Mouse (Mus musculus) left cerebral cortex, adult 2 months (tissue): Measurements from ENCODE around the gene Ctsf. TPM values are rescaled to one million over a fixed set of nuclear protein-coding genes. Genes with fewer than 3 reads are reported as not detected.
"Not testable (repeated sequence)": the region's sequence is repeated elsewhere in the genome, so short reads cannot be mapped to it uniquely, and the experiment has no call there.

ENCODE experiments used
- DNase-seq, 2 experiments: peaks; one replicate each; pipeline ENCODE4 v3.0.0; 2021 to 2022; ENCODE audit warnings: low spot score in 2 of 2, mixed read lengths in 1 of 2; ENCODE audit errors: extremely low spot score in 1 of 2
- H3K27ac ChIP-seq: fragments of 200-600 bp; 2 replicates; pipeline ENCODE4 v1.8.1; 2022
- H3K4me3 ChIP-seq: fragments of 200-600 bp; 2 replicates; pipeline ENCODE4 v1.8.1; 2022
- CTCF ChIP-seq: fragments of 200-600 bp; IDR thresholded peaks from 2 replicates; pipeline ENCODE4 v1.8.1; 2022; ENCODE audit warnings: antibody characterized with exemption, mild to moderate bottlenecking, moderate library complexity
- intact Hi-C: fragments of 180-260 bp; cut with DNase I; formaldehyde crosslinking; loops from one replicate; pipeline ENCODE4 v1.15.1; 2025
- total RNA-seq, 2 experiments: library from RNA; stranded (reverse); gene quantifications; 2 replicates each; pipeline ENCODE4 v1.2.3; 2021

The Ctsf gene
- total RNA-seq, 2 experiments from 2014 or later = 102 to 107 TPM

DNA sequence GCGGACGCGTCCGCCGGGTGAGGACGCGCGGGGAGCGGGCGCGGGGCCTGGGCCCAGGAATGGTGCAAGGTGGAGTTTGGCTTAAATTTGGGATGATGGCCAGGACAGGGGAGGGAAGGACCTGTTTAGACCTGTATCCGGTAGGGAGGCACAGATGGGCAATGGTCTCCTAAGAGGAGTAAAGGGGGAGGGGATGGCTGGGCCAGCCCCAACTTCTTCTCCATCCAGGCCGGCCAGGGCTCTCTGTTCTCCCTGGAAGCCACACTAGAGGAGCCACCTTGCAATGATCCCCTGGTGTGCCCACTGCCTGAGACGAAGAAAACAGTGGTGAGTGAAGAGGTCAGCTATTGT is 515 bp downstream of the Ctsf start:
- H3K4me3 ChIP-seq = peak overlapping the region; percentile 81
- DNase-seq = no peak
- intact Hi-C loops = no loop called here
- no peak for TF ChIP-seq CTCF
- peak overlapping the region; percentile 88 for H3K27ac ChIP-seq

DNA sequence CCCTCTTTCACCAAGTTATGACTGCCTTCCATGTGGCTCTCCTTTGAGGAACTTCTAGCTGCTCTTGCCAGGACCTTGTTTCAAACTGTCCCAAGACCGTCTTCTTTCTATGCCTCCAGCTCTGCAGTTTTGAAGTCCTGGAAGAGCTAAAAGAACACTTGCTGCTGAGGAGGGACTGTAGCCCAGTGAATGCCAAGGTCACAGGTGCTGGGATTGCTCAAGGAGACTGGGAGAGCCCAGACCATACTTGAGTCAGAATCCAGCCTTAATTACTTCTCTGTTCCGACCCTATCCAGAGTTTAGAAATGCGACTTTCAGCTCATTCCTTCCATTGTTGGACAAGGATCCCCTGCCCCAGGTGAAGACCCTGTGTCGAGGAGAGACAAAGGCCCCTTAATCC is 1.0 kb downstream of the Ctsf start:
- TF ChIP-seq CTCF = no peak
- no peak for DNase-seq
- peak overlapping the region; percentile 88; the same call in 1 of the 2 replicates for H3K27ac ChIP-seq
- intact Hi-C loops = no loop called here
- peak overlapping the region; percentile 81 for H3K4me3 ChIP-seq

DNA sequence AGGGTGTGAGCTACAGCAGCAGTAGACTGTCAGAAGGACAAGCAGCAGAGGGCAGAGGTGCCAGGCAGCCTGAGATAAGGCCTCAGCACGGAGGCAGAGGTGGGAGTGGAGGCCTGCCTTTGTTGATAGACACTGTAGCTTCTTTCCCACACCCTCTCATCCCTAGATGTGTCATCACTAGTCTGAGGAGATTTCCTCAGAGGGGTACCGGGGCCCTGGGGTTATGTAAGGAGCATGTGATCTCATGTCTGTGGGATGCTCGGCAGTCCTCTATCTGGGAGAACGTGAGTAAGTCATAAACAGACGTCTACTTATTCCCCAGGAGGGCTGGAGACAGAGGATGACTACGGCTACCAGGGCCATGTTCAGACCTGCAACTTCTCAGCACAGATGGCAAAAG is 4.2 kb downstream of the Ctsf start:
- intact Hi-C loops = no loop called here
- Histone ChIP-seq H3K27ac (no peak overlapping the region), H3K4me3 (no peak overlapping the region)
- no peak for DNase-seq
- no peak for TF ChIP-seq CTCF

DNA sequence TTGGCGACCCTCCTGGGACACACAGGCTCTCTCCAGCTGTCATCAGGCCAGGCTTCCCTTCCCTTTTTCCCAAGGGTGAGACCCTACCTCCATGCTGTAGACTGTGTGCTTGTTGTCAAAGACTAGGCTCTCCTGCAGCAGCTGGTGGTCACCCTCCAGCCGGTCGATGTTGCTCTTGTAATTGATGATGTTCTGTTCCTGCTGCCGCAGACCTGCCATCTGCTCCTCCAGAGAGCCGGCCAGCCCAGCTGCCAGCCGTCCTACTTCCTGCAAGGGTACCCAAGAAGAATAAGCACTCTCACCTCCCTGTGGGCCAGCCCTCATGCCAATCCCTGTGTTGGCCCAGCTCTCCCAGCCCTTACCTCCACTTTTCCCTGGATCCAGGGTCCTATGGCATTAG is 8.1 kb downstream of the Ctsf start:
- DNase-seq = no peak
- Histone ChIP-seq H3K27ac (no peak overlapping the region), H3K4me3 (no peak overlapping the region)
- no peak for TF ChIP-seq CTCF
- intact Hi-C loops = no loop called here

DNA sequence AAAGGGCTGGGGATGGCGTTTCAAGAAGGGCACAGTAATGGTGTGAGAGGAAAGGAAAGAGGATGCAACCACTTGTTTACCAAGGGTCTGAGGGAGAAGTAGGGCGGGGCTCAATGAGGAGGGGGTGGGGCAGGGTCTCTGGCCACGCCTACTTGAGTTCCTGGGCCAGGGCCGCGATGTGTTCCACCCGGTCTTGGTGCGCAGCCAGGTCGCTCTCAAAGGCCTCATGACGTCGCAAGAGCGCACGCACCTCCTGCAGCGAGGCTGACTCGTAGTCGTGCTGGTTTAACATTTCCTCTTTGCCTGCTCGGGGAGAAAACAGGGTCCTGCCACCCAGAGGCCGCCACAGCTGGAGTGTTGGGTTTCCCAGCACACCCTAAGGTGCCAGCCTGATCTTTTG is 10.2 kb downstream of the Ctsf start:
- intact Hi-C loops = no loop called here
- no peak for DNase-seq
- no peak for TF ChIP-seq CTCF
- H3K27ac ChIP-seq = no peak overlapping the region
- H3K4me3 ChIP-seq = no peak overlapping the region

DNA sequence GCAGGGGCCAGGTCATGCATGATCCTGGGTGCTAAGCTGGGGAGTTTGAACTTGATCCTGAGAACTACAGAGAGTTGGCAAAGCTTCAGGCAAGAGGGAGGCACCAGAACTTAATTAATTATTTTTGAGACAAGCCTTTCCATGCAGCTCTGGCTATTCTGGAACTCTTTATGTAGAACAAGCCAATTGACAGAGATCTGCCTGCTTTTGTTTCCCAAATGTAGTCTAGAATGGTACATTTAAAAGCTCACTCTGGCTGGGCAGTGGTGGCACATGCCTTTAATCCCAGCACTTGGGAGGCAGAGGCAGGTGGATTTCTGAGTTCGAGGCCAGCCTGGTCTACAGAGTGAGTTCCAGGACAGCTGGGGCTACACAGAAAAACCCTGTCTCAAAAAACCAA is 19.7 kb downstream of the Ctsf start:
- DNase-seq, H3K27ac ChIP-seq, intact Hi-C loops, H3K4me3 ChIP-seq: not testable (repeated sequence)

DNA sequence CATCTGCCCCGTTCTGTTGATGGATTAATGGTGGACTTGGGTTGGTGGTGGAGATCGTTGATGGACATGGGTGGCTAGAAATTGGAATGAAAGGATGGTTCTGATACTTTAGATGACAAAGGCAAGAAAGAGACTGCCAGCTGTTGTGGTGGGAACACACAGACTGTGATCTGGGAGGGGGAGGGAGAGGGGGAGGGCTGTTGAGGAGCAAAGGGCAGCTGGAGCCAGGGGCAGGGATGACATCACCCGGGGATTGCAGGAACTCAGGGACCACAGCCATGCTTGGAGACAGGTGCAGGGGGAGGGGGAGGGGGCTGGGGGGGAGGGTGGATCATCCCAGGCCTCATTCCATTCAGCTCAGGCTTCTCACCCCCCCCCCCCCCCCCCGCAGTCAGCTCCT is 21.3 kb downstream of the Ctsf start:
- H3K4me3 ChIP-seq = no peak overlapping the region
- intact Hi-C loops = no loop called here
- no peak for DNase-seq
- no peak overlapping the region for H3K27ac ChIP-seq
- no peak for TF ChIP-seq CTCF

DNA sequence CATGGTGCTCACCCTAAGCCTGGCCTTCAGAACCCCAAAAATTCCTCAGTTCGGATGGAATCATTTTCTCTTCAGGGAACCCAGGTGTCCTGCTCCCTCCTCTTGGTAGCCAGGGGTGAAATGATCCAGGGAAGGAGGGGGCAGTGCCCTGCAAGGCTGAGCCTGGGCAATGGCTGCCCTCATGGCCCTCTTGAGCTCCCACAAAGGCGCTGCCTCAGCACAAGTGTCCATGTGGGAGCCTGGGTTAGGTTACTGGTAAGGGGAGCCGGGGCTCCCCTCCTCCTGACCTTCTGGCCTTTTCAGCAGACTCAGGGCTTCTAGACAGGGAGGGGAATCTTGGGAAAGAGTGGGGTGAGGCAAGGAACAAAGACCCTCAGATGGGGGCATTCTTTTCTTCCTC is 21.8 kb downstream of the Ctsf start:
- no peak for TF ChIP-seq CTCF
- DNase-seq = no peak
- intact Hi-C loops = no loop called here
- Histone ChIP-seq H3K4me3 (no peak overlapping the region), H3K27ac (no peak overlapping the region)

DNA sequence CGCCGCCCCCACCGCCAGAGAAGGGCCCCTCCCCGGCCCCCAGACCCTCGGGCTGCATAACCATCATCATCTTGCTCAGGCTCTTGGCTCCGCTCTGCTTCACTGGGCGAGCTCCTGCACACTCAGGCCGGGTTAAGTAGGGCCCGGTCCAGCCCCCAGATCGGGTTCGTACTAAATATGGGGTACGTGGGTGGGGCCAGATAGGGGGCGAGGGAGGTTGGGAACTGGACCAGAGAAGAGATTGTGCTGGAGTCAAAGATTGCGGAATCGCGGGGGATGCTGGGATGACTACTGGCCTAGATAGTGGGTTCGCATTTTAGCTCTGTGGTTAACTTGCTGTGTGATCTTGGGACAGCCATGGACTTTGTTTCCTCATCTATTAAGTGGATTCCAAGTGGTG is 22.9 kb downstream of the Ctsf start, which contains the start of gene Actn3:
Gene Actn3, minus strand, starts transcription at position 125 of the 400 bp plus-strand sequence.
- TF ChIP-seq CTCF = no peak
- Histone ChIP-seq H3K27ac (peak within 1 kb of the TSS; percentile 90), H3K4me3 (peak within 1 kb of the TSS; percentile 75)
- intact Hi-C loops = no loop called here
- no peak for DNase-seq

DNA sequence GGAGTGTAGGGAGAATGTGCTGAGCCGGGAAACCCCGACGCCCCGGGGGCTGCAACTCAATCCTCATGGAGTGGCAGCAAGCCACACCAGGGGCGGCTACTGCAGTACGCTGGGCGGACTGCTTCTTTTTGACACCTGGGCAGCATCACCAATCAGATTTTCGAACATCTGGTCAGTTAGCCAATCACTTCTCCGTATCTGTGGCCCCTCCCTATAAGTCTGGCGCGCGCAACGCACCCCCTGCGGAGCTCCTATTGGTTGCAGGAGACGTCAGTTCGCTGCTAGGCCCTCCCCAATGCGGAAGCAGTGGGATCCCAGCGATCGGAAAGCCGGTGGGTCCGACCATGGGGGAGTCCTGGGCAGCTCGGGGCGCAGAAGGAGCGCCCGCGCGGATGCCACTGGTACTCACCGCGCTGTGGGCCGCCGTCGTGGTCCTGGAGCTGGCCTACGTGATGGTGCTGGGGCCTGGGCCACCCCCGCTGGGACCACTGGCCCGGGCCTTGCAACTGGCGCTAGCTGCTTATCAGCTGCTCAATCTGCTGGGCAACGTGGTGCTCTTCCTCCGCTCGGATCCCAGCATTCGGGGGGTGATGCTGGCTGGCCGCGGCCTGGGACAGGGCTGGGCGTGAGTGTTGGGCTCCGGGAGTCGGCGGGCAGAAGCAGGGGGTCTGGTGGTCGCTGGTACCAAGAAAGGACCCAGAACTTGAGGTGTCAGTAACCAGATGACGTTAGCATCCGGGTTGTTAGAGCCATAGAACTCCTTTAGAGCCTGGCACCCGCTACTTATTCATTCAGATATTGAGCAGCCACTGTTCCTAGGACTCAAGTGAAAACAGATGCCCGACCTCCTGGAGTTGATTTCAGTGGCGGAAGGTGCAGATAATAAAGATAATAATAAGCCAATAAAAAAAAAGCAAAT is 23.7 kb downstream of the Ctsf start, which contains the start of gene Zdhhc24:
Gene Zdhhc24, plus strand, starts transcription at position 264 of the 919 bp plus-strand sequence.
- peak; percentile 94 to 98 for DNase-seq
- H3K4me3 ChIP-seq = peak within 1 kb of the TSS; percentile 75
- intact Hi-C loops = no loop called here
- TF ChIP-seq CTCF = no peak; the same call in 1 of the 2 replicates
- H3K27ac ChIP-seq = peak within 1 kb of the TSS; percentile 90

DNA sequence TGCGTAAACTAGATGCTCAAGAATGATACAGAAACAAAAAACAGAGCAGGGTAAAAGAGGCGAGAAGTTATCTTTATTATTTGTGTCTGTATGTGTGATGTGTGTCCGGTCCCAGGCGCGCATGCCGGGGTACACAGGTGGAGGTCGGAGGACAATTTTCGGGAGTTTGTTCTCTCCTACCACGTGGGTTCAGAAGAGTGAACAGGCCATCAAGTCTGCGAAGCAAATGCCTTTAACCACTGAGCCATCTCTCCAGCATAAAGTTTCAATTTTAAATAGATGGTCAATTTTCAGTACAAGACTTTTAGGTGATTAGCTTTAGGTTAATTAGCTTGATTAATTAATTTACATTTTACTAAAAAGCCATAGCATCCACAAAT is 24.4 kb downstream of the Ctsf start:
- TF ChIP-seq CTCF = no peak
- Histone ChIP-seq H3K27ac (no peak overlapping the region), H3K4me3 (peak overlapping the region; percentile 75)
- intact Hi-C loops = no loop called here
- DNase-seq = no peak

DNA sequence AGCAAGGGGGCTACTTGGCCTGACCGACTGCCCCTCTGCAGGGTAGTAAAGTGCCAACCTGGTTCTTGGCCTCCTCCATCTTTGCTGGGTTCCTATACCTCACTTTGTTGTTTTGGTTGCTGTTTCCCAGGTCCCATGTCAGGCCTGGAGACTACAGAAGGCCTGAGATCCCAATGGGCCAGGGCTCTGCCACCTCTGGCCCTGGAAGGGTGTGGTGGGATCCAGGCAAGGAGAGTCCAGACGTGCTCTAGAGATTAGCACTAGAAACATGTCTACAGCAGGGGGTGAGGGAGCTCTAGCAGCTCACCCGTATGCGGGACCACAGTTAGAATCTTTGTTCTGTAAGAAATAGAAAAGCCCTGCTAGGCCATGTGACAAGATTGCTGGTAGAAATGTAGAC is 29.0 kb downstream of the Ctsf start:
- intact Hi-C loops = no loop called here
- H3K4me3 ChIP-seq = no peak overlapping the region
- H3K27ac ChIP-seq = no peak overlapping the region
- DNase-seq = no peak
- no peak for TF ChIP-seq CTCF

DNA sequence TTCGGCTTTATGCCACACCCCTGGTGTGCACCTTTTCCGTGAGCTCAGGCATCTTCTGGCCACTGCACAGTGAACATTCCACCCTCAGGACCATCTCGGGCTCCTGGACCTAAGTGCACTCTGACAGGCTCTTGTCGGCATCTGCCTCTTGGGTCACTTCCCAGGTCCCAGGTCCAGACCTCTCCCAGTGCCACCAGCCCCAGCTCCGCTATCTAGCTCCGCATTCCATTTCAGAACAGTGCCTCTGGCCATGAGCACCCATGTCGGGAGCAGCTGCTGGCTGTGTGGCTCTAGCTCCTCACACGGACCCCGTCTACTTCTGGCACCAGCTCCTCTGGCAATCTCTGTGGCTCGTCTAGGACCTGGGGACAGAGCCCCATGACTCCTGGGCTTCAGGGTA is 34.9 kb downstream of the Ctsf start:
- no peak for TF ChIP-seq CTCF
- DNase-seq = no peak
- intact Hi-C loops = no loop called here
- no peak overlapping the region for H3K4me3 ChIP-seq
- H3K27ac ChIP-seq = no peak overlapping the region
